Mouse (Mus musculus) left cerebral cortex, adult 18-20 months (tissue): ENCODE data around the gene Tmem33. TPM values are rescaled to one million over a fixed set of nuclear protein-coding genes. Genes with fewer than 3 reads are reported as not detected.

ENCODE experiments used
- DNase-seq, 2 experiments: peaks; one replicate each; pipeline ENCODE4 v3.0.0; 2021 to 2022; ENCODE audit warnings: low spot score in 2 of 2, mixed read lengths in 1 of 2
- total RNA-seq, 2 experiments: library from RNA; stranded (reverse); gene quantifications; 2 replicates each; pipeline ENCODE4 v1.2.3; 2021

Tmem33 gene
- total RNA-seq, 2 experiments from 2014 or later: 91.8 to 93.4 TPM

- DNase-seq: no peak
These were observed 52.1 kb downstream of the Tmem33 start for GRCm38 (mm10) chr5:67312522-67312851.

- no peak for DNase-seq
These were observed 61.4 kb downstream of the Tmem33 start for GRCm38 (mm10) chr5:67321656-67322268.

GRCm38 (mm10) chr5:67324032-67324431, 63.7 kb downstream of the Tmem33 start:
- DNase-seq: no peak

DNA sequence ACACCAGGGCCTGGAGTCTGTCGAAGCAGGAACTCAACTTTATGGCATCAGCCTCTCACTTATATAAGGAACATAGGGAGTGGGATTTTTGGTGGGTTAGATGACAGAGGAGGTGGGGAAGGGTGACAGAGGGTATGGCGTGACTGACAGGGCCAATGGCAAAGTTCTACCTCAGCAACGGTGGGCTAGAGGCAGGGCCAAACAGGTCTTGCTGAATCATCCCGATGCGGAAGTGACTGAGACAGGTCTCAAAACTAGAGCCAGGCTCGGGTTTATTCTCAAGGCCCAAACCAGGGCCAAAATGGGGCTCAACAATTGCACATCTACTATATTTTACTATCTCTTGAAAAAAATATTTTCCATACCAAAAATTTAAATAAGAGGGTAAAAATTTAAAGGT, 80.4 kb downstream of the Tmem33 start:
- DNase-seq: no peak

Other genes starting within 250 kb of the Tmem33 start
- gene Phox2b, start 161.3 kb upstream of the Tmem33 start, total RNA-seq: not detected
- gene Slc30a9, start 46.4 kb downstream of the Tmem33 start, total RNA-seq: 100 to 1,000 TPM; 179 to 200 TPM
- 1 to 10 TPM; 7.3 to 7.4 TPM for gene Bend4, start 167.7 kb downstream of the Tmem33 start, total RNA-seq